Mouse (Mus musculus) erythroblast, embryonic 14.5 days (primary cell): ENCODE measurements around the gene Bmt2.

Experiments used
- GATA1 ChIP-seq: IDR thresholded peaks from 2 replicates; pipeline ENCODE4 v1.6.1; 2012; ENCODE audit warnings: low read length, inconsistent platforms, mixed read lengths
- TAL1 ChIP-seq: IDR thresholded peaks from 3 replicates; pipeline ENCODE4 v1.6.1; 2012; ENCODE audit warnings: low read length, inconsistent platforms, mixed read lengths

DNA sequence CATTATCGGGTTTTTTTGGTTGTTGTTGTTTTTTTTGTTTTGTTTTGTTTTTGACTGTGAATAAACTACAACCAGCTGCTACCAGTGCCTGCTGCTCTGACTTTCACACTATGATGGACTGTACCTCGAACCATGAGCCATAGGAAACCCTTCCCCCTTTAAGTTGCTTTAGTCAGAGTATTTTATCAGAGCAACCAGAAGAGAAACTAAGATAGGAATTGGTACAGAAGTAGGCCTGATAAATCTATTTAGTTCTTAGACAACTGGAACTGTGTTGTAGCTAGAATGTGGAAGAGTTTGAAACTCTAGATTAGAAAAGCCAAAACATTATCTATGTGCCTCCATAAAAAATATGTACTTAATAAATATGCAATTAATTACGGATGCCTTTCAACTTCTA is 25.5 kb downstream of the Bmt2 start:
- TF ChIP-seq GATA1: no peak
- no peak for TF ChIP-seq TAL1
